Mouse (Mus musculus): ENCODE data around the gene Gm15517. TPM values are rescaled to one million over a fixed set of nuclear protein-coding genes. Genes with fewer than 3 reads are reported as not detected.
"Not testable (repeated sequence)": the region's sequence is repeated elsewhere in the genome, so short reads cannot be mapped to it uniquely, and the experiment has no call there.

The Gm15517 gene
- total RNA-seq, 2 experiments from 2014 or later: not detected

DNA sequence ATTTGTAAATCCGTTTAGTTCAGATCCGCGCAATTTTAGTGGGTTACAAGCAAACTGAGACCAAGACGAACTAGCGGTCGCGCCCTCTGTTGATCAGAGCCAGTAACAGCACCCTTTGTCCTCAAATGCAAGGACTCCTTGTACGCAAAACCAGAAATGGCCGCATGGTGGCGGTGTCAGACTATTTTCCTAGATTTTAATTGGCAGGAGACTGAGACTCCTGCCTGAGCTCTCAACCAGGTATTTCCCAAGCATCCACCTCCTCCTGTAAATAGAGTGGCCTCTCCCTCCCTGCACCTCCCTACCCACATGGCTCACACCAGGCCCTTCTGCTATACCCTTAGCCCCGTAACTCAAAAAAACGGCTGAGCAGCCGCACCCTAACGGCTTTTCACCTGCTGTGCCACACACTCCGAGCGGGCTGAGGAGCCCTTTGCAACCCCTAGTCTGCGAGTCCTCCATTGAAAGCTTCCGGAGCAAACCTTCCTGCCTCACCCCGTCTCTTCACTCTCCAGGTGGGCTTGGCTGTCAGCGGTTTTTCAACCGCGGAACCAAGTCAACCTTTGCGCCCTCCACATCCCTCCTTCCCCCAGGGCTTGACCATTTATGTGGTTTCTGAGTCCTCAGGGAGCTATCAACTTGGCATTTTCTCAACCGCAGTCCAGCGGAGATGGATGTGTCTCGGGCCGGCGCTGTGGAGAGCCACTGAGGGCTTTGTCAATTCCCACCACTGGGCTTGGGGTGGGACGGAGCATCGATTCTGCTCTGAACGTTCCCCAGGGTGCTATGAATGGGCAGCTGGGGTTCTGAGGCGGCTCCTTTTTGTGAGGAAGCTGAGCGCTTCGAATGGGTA is 1.8 kb downstream of the Gm15517 start:
- ATAC-seq (replicated peaks; ENCODE audit: low FRiP score, low TSS enrichment, poor library complexity, severe bottlenecking): peak; percentile 85

DNA sequence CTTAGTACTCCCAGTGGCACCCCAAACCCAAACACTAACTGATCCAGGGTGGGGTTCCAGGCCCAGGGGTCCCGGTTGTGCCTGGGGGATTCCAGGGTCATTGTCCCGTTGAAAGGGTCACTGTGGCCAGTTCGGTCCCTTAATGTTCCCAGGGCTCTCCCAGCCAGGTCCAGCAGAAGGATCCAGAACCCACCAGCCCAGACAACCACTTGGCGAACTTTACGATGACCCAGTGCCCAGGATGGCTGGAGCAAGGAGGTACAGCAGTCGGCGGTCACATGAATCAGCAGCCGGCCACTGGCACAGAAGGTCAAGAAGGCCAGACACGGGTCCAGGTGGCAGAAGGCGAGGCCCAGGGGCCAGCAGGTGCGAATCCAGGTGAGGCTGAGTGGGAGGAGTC is 6.9 kb downstream of the Gm15517 start:
- ATAC-seq (replicated peaks; ENCODE audit: low FRiP score, low TSS enrichment, poor library complexity, severe bottlenecking): no peak

DNA sequence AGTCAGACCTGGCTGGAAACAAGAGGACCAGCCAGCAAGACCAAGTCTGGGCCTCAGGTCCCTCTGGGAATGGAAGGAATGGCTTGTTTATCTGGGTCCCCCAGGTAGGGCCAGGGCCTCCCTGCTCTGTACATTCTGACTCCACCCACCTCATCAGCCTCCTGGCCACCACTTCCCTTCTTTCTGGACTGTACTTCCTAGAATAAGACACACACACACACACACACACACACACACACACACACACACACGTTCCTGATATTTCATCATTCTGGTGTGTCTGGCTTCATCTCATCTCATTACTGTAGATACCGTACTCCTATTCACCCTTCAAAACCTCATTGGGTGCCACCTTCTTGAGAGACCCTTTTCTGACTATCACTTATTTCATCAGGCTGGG is 8.2 kb downstream of the Gm15517 start:
- ATAC-seq (replicated peaks; ENCODE audit: low FRiP score, low TSS enrichment, poor library complexity, severe bottlenecking): no peak

DNA sequence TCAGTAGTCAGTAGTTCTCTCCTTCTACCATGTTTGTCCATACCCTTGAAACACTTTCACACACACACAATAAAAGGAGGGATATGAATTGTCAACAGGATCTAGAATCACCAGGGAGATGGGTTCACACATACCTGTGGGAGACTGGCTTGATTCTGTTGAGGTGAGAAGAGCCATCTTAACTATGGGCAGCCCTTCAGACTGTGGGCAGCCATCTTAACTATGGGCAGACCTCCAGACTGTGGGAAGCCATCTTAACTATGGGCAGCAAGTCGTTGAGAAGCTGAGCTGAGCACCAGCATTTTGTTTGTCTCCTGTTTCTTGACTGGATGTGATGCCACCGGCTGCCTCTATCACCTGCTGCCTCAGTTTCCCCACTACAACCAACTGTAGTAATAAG is 10.1 kb downstream of the Gm15517 start:
- ATAC-seq (replicated peaks; ENCODE audit: low FRiP score, low TSS enrichment, poor library complexity, severe bottlenecking): no peak

DNA sequence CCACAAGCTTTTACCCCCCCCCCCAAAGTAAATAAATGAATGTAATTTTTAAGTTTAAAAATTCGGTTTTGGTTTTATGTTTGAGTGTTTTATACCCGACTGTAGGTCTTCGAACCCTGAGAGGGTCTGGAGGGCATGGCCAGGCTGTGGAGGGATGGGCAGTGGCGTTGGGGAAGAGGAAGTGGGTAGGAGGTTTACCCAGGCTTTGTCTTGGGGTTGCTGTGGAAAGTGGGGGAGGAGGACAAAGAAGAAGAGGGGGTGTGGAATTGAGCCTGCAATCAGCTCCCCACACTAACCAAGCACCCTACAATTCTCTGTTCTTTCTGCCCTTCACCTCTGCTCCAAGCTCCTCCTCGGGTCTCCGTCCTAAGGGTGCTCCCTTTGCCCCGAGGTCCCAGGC is 11.3 kb downstream of the Gm15517 start:
- ATAC-seq (replicated peaks; ENCODE audit: low FRiP score, low TSS enrichment, poor library complexity, severe bottlenecking): no peak

DNA sequence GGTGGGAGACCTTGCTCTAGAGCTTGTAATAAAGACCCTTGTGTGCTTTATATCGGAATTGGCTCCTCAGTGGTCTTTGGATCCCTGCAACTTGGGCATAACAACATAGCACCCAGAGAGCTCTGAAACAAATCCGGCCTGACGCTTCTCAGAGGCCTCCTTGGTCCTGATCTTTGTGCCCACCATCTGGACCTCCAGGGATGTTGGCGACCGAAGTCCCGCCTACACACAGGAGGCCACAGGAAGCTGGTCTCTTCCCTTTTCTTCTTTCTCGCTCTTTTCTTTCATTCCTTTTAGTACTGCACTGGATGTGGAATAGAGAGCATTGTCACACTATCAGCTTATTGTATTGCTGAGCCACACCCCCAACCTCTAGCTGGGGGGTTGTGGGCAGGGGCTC is 12.2 kb downstream of the Gm15517 start:
- no peak for ATAC-seq (replicated peaks; ENCODE audit: low FRiP score, low TSS enrichment, poor library complexity, severe bottlenecking)

DNA sequence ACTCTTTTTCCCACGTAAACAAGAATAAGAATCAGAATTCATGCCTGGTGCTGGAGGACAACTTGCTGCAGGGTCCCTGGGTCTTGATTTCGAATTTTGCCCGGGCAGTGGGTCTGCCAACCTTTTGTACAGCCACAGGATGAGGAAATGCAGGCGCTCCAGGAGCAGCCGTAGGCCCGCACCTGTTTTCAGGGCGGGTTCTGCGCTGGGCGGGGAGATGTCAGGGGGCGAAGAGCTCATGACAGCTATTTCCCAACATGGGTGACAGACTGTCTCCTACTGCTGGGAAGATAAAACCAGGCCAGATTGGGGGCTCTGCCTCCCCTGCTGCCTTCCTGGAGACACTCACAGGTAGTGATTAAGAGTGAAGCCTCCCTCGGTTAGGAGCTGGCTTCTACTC is 12.8 kb downstream of the Gm15517 start:
- no peak for ATAC-seq (replicated peaks; ENCODE audit: low FRiP score, low TSS enrichment, poor library complexity, severe bottlenecking)

DNA sequence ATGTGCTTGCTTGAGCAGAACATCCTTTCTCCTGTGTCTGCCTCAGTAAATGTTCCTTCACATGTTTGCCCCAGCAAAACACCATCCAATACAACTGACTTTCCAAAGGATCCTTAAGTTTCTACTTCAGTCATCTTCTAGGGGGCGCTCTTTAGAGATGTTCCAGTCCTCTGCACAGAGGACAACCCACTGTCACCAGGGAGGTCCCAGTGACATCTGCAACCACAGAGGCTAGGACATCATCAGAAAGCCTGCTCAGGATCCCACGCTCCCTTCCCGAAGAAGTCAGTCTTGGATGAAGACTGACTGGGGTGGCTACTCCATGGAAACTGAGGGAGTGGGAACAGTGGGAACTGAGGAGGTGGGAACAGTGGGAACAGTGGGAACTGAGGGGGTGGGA is 14.3 kb downstream of the Gm15517 start:
- ATAC-seq (replicated peaks; ENCODE audit: low FRiP score, low TSS enrichment, poor library complexity, severe bottlenecking): no peak

DNA sequence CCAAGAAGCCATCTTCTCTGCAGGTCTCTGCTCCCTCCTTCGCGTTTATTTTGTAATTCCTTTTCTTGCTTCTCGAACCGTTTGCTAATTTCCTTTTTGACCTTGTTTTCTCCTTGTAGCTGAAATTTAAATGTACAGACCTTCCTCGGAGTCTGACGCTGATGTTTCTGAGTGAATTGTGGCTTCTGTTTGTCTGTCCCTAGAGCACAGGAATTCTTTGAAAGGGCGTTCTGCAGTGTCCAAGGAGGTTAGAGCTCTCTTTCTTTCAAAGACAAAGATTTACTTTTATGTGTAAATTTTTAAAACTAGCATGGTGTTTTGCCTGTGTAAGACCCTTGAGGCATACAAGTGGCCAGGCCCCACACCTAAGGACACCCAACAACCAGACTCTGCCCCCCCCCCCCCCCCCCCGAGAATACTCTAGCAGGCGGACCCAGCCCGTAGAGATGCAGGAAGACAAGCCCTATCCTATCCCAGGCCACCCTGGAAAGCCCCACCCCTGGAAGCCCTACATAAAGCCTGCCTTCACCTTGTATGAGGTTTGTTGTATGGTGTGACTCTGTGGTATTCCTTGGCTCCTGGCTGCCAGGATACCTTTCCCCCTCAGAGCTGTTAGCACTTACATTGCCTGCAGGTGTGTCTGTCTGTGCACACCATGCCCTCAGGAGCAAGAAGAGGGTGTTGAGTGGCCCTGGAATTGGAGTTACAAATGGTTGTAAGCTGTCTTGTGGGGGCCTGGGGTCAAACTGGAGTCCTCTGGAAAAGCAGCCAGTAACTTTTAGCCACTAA is 15.4 kb downstream of the Gm15517 start:
- no peak for ATAC-seq (replicated peaks; ENCODE audit: low FRiP score, low TSS enrichment, poor library complexity, severe bottlenecking)

DNA sequence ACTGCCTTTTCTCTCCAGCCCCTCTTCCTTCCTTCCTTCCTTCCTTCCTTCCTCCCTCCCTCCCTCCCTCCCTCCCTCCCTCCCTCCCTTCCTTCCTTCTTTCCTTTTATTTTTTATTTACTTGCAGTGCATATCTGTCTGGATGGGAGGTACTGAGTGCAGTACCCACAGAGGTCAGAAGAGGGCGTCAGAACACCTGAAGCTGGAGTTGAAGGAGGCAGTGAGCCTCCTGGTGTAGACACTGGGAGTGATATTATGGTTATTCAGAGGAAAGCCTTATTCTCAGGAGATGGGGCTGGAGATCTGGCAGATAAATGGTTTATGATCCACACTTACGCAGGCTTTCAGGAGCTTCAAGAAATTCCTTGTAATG is 16.0 kb downstream of the Gm15517 start:
- ATAC-seq (replicated peaks; ENCODE audit: low FRiP score, low TSS enrichment, poor library complexity, severe bottlenecking): no peak

DNA sequence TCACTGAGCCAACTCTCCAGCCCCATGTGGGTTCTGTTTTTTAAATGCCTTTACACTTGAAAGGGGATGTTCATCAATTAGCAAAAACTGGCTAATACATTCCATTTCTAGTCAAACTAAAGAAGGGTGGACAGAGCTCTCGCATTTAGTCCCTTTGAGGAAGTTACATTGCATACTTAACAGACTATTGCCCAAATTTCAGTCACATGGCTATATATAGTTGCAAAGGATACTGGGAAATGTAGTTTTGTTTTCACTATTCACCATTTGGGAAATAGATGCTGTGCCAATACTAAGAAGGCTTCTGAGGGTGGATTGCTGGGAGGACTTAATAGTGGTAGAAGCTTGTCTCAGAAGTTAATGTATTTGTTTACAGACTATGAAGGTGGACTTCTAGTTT is 19.7 kb downstream of the Gm15517 start:
- no peak for ATAC-seq (replicated peaks; ENCODE audit: low FRiP score, low TSS enrichment, poor library complexity, severe bottlenecking)

DNA sequence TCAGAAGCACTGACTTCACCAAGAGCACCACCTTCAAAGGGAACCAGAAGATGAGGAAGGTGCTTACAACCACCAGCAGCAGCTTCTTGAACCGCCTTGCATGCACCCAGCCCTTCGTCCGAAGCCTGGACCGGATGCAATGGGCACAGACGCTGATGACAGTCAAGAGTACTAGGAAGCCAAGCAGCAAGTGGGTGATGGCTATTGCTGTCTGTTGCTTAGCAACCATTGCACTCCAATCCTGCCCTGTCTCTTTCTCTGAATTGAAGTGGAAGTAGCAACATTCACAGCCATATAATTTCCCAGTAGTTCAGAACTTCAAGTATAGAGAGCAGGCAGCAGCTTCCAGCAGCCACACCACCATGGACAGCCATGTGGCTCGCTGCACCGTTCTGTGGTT is 20.3 kb downstream of the Gm15517 start:
- no peak for ATAC-seq (replicated peaks; ENCODE audit: low FRiP score, low TSS enrichment, poor library complexity, severe bottlenecking)

DNA sequence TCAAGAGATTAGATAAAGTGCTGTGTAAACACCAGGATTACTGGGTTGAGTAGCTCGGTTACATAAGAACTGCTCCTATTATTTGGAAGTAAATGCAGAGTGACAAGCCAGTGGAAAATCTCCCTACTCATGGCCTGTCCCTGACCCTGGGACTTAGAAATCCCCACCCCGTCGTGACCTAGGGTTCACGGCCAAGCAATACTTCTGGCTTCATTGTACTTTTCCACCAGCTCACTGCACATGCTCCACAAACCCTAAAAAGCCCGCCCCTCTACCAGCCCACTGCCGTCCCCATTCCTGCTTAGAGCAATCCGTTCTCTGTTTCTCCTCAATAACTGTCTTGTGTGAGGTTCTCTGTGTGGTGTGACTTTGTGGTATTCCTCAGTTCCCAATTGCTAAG is 26.5 kb downstream of the Gm15517 start:
- no peak for ATAC-seq (replicated peaks; ENCODE audit: low FRiP score, low TSS enrichment, poor library complexity, severe bottlenecking)

DNA sequence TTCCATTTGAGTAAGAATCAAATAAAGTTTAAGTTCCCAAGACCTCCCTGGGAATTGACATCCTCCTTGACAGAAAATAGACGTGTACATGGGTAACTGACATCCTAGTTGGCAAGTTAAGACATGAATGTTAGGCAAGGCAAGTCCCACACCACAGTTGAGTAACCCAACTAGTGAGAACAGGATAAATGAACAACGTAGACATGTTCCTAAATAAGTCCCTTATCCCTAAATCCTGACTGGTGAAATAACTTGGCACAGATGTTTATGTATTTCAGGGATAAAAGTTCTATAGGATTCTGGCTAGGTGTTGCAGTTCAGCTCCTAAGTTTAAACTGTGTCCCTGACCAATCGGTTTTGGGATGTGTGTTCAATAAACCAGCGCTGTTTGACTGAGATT is 29.7 kb downstream of the Gm15517 start:
- no peak for ATAC-seq (replicated peaks; ENCODE audit: low FRiP score, low TSS enrichment, poor library complexity, severe bottlenecking)

DNA sequence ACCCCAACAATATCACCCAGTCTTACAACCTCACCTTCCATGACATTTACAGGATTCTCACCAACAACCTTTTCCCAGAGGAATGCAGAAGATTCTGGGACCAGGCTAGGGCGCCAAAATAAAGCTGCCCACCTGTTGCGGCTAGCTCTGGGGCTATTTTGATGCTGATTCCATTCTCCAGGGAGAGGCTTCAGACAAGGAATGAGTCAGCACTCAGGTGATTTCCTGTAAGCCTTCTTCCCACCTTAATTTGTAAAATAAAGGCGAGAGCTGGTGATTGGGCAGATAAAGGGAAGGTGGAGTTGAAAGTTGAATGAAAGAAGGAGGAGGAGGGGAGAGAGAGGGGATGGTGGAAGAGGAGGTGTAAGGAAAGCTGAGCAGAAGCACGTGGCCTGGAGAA is 30.2 kb downstream of the Gm15517 start:
- ATAC-seq (replicated peaks; ENCODE audit: low FRiP score, low TSS enrichment, poor library complexity, severe bottlenecking): no peak

DNA sequence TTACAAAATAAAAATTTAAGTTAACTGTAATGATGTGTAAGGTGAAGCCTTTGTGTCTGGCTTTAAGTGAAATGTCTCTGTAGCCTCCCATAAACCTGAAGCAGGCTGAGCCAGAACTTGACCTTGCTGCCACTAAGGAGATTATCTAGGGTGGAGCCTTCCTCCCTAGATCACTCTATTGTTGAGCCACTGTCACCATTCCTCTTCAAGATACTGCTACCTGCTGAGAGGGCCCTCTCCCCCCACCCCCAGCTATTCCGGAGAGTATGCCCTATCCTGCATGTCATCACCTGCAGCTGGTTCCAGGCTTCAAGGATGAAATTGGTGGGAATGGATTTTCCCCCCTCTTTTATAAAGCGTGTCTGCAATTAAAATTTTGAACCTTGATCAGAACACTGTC is 36.3 kb downstream of the Gm15517 start:
- ATAC-seq (replicated peaks; ENCODE audit: low FRiP score, low TSS enrichment, poor library complexity, severe bottlenecking): not testable (repeated sequence)

DNA sequence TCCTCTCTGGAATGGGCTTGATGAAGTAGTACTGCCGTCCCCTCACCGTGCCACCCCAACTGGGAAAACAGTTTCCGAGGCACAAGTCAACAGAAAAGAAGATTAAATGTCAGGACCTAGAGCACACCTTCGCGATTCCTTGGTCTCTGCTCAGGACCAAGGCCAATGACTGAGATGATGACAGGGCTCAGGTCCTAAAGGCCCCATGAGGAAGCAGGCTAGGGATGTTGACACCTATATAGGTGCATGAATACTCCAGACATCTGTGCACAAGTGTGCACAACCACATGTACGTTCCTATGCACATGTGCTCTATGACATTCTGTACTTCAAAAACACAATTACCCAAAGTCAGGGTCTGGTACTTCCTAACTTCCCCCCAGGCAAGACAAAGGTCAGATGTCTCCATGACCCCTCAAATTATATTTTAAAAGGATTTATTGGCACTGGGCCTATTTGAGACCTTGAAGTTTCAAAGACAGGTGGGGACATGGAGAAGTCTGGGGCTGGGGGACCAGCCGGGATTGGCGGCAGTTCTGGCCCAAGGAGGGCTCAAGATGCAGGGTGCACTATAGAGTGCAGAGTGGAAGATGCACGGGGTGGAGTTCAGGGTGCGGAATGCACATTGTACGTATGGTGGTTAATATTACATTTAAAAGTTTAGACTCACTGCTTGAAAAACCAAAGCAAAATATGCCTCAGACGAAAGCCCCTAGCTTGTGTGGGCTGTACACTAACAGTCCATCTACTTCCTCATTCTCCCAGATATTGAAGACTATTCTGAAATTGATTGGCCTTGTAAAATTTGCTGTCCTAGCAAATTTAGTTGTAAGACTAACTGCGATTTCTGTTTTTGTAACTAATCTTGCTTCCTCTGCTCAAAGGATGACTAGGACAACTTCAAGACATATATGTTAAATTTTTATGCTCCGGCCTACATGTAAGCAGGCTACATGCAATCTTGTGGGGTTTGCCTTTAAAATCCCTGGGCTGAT is 42.4 kb downstream of the Gm15517 start:
- ATAC-seq (replicated peaks; ENCODE audit: low FRiP score, low TSS enrichment, poor library complexity, severe bottlenecking): no peak

DNA sequence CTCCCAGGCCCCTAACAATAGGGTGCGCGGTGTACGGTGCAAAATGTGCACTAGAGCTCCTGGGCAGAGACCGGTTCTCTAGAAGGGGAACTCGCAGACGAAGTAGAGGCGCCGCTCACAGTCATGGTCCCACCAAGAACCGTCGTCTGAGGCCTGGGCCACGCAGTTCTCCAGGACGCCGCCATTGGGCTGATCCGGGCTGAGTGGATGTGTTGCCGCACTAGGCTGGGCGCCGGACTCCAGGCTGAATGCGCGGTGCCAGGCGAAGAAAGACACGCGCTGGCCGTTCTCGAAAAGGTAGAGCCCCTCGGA is 43.2 kb downstream of the Gm15517 start:
- peak; percentile 4 for ATAC-seq (replicated peaks; ENCODE audit: low FRiP score, low TSS enrichment, poor library complexity, severe bottlenecking)

DNA sequence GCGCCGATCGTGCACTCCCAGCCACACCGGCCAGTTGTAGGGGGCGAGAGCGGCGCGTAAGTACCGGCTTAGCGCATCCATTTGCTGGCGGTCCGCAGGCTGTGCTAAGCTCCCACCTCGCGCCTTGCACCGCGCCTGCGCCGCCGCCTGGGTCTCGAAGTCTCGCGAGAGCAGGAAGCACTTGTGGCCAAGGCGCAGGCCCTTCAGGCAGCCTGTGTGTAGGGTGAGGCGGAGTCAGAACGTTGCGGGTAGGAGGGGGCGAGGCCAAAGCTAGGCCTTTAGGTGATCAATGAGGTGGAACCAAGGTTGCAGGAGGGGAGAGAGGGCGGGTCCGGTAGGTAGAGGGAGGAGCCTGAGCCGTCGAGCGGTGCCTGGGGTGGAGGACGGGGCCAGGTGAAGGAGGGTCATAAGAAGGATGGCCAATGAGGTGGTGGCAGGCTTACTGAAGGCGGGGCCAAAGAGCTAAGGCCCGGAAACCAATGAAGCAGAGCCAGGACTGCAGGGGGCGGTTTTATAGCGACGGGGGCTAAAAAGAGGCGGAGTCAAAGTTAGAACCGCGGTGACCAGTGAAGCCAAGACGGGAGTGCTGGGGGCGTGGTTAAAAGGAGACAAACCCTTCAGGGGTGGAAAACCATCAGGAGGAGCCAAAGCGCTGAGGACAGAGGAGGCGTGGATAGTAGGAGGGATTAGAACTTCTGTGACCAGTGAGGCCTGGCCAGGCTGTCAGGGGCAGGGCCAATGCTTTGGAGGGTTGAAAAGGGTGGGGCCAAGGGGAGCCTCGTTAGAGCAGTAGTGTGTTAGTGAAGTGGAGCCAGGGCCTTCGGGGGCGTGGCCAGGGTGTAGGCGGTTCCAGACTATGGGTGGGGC is 43.8 kb downstream of the Gm15517 start:
- peak; percentile 95 for ATAC-seq (replicated peaks; ENCODE audit: low FRiP score, low TSS enrichment, poor library complexity, severe bottlenecking)

Measured in megakaryocyte-erythroid progenitor cell, adult 5-6 weeks (primary cell).